Mouse (Mus musculus) olfactory bulb, adult 2 months (tissue): ENCODE results near the gene Ppip5k1.

Experiments
- CTCF ChIP-seq: fragments of 200-500 bp; IDR thresholded peaks from 2 replicates; pipeline ENCODE4 v1.5.1; 2012; ENCODE audit warnings: low read depth, mild to moderate bottlenecking, low read length, moderate library complexity; ENCODE audit not compliant: insufficient read depth
- POLR2A ChIP-seq: fragments of 200-500 bp; IDR thresholded peaks from 2 replicates; pipeline ENCODE4 v1.6.1; 2012; ENCODE audit warnings: mild to moderate bottlenecking, low read depth, low read length, moderate library complexity; ENCODE audit not compliant: insufficient read depth

- no peak; the same call in 1 of the 2 replicates for TF ChIP-seq POLR2A
- no peak for TF ChIP-seq CTCF
Observed at GRCm38 (mm10) chr2:121296754-121297231, 58.4 kb downstream of the Ppip5k1 start.
